Mouse (Mus musculus) hindbrain, postnatal 0 days (tissue): ENCODE measurements around the gene Adgra1. TPM values are rescaled to one million over a fixed set of nuclear protein-coding genes. Genes with fewer than 3 reads are reported as not detected.

Experiments
- ATAC-seq: fragments of 200-750 bp; cut with Nextera tagmentation; 2 replicates; pipeline ENCODE4 v1.8.0; 2017; ENCODE audit warnings: mild to moderate bottlenecking, moderate TSS enrichment, moderate library complexity
- DNase-seq: peaks from one replicate; pipeline ENCODE4 v3.0.0-alpha.2; 2015; ENCODE audit warnings: low spot score
- H3K27ac ChIP-seq: fragments of 300-500 bp; sonication (generic); 2 replicates; pipeline ENCODE4 v1.5.1; 2014; ENCODE audit warnings: mild to moderate bottlenecking
- H3K27me3 ChIP-seq: fragments of 300-500 bp; sonication (generic); 2 replicates; pipeline ENCODE4 v1.6.1; 2014; ENCODE audit warnings: low read length, mixed read lengths; ENCODE audit not compliant: insufficient read depth
- H3K36me3 ChIP-seq: fragments of 300-500 bp; sonication (generic); 2 replicates; pipeline ENCODE4 v1.6.1; 2014; ENCODE audit warnings: low read length, mixed read lengths; ENCODE audit not compliant: insufficient read depth
- H3K4me1 ChIP-seq: fragments of 300-500 bp; sonication (generic); 2 replicates; pipeline ENCODE4 v1.6.1; 2014; ENCODE audit warnings: antibody characterized with exemption, low read length, mixed read lengths; ENCODE audit not compliant: insufficient read depth
- H3K4me2 ChIP-seq: fragments of 300-500 bp; sonication (generic); 2 replicates; pipeline ENCODE4 v1.6.1; 2014; ENCODE audit warnings: low read depth, mild to moderate bottlenecking, low read length, moderate library complexity, mixed read lengths
- H3K4me3 ChIP-seq: fragments of 300-500 bp; sonication (generic); 2 replicates; pipeline ENCODE4 v1.5.1; 2014; ENCODE audit warnings: low read length
- H3K9ac ChIP-seq: fragments of 300-500 bp; sonication (generic); replicated peaks from 2 replicates; pipeline ENCODE4 v1.6.1; 2014; ENCODE audit warnings: mild to moderate bottlenecking, low read length, moderate library complexity, mixed read lengths
- H3K9me3 ChIP-seq: fragments of 300-500 bp; sonication (generic); 2 replicates; pipeline ENCODE4 v1.6.1; 2016; ENCODE audit warnings: low read length, mixed read lengths
- CTCF ChIP-seq: IDR thresholded peaks from 2 replicates; pipeline ENCODE4 v1.5.1; 2016; ENCODE audit warnings: antibody characterized with exemption, control low read depth, low read depth
- WGBS: fragments of 180-500 bp; shearing (Covaris S2); extraction: QIAGEN DNeasy Blood & Tissue Kit; methylation state at CpG from one replicate; pipeline ENCODE4 v1.1.7; 2014; 5-methylcytosine and 5-hydroxymethylcytosine counted together
- polyA plus RNA-seq: library from polyadenylated mRNA; unstranded; fragments of >200 nt; fragmentation: Nextera tagmentation; extraction: Ambion mirVana; gene quantifications from 2 replicates; pipeline ENCODE4 v1.2.1, GENCODE M21; 2015
- total RNA-seq: library from RNA; depleted of rRNA; stranded (reverse); fragments of >200 nt; gene quantifications from 2 replicates; pipeline ENCODE4 v1.2.3, GENCODE M21; 2014

Adgra1 gene
- total and polyA plus RNA-seq, 2 experiments from 2014 or later = 28.5 to 53.3 TPM

DNA sequence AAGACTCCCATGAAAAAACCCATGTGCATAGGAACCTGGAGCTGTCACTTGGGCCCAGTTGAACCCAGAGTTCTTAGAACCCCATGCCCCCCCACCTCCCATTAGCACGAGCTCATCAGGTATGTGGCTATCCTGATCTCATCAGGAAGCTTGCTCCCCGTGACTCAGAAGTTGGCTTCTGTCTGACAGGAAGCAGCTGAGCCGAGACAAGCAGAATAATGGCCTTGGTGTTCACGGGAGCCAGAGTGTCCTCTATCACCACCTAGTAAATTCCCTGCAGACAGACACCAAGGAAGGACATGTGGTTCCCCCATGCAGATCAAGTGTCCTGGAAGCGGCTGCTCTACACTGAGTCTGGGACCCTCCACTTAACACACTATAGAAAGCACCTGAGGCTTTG lies 9.8 kb downstream of the Adgra1 start:
- ATAC-seq (no peak), DNase-seq (no peak)
- Histone ChIP-seq H3K27me3 (no peaks in the 10 kb centered on the region), H3K9me3 (no peaks in the 10 kb centered on the region), H3K4me3 (no peak overlapping the region), H3K4me2 (no peak overlapping the region), H3K9ac (no peak overlapping the region), H3K4me1 (peaks cover 4% of the 10 kb centered on the region; the same call in 1 of the 2 replicates), H3K36me3 (no peaks in the 10 kb centered on the region; the same call in 1 of the 2 replicates), H3K27ac (no peak overlapping the region)
- TF ChIP-seq CTCF = no peak
- WGBS = 49% methylated on average over 5 of the region's 5 CpGs

DNA sequence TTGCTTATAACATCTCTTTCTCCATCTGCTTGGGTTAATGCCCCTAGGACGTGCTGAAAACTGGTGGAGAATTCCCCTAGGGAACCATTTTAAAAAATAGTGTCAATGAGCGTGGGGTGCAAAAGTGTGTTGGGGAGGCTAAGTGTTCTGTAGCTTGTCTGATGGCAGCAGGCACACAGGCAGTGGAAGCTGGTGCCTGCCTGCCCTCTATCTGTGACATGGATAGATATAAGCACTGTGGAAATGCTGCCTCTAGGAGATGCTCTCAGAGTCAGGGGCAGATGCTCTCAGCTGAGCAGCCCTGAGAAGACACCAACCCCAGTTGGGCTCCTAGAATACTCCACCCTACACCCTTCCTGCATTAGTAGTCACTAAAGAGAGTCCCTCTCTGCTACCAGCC lies 11.1 kb downstream of the Adgra1 start:
- no peaks in the 10 kb centered on the region; the same call in 1 of the 2 replicates for H3K36me3 ChIP-seq
- no peak overlapping the region for H3K4me3 ChIP-seq
- TF ChIP-seq CTCF = peak; percentile 44; the same call in 1 of the 2 replicates
- no peaks in the 10 kb centered on the region for H3K9me3 ChIP-seq
- ATAC-seq (no peak), DNase-seq (no peak)
- H3K4me2 ChIP-seq = no peak overlapping the region
- peaks cover 10% of the 10 kb centered on the region for H3K4me1 ChIP-seq
- no peak overlapping the region for H3K9ac ChIP-seq
- WGBS = 83% methylated on average over 2 of the region's 2 CpGs
- H3K27ac ChIP-seq = no peak overlapping the region
- no peaks in the 10 kb centered on the region for H3K27me3 ChIP-seq

DNA sequence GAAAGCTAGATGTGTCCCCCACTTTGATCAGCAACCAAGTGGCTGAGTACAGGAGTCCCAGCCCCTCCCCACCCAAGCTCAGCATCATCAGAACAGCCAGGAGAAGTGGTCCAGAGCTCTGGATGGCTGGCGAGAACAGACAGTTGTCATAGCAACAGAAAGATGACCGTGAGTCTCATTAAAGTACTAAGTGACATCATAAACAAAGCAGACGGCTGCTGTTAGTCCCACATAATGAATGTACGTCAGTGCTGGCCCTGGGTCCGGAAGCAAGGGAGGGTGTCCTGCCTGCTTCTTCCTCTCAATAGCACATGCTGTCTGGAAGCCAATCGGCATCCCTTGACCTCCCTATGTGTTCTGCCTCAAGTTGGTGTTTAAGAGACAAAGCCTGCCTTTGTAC lies 16.2 kb downstream of the Adgra1 start:
- Histone ChIP-seq H3K9ac (no peak overlapping the region), H3K27me3 (no peaks in the 10 kb centered on the region), H3K4me1 (peaks cover 10% of the 10 kb centered on the region), H3K4me3 (no peak overlapping the region), H3K9me3 (no peaks in the 10 kb centered on the region), H3K4me2 (no peak overlapping the region), H3K36me3 (no peaks in the 10 kb centered on the region), H3K27ac (peak overlapping the region; percentile 71; the same call in 1 of the 2 replicates)
- ATAC-seq (peak; percentile 89), DNase-seq (peak; percentile 75)
- no peak for TF ChIP-seq CTCF
- WGBS = 11% methylated on average over 6 of the region's 6 CpGs

DNA sequence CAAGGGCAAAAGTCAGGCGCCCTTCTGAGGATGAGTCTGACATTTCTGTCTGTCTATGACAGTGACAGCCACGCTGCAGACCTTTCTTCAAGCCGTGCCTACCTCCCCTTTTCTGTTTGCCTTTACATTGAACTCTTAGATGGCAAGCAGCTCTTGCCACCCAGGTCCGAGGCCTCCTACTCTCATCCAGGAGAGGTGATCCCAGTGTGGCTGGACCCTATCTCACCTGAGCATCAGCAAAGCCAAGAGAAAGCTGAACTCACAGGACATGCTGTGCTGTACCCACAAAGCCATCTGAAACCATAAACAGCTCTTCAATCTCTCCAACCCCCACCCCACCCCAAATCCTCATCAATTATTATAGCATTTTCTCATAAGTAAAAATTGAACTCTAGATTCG lies 16.7 kb downstream of the Adgra1 start:
- peaks cover 10% of the 10 kb centered on the region for H3K4me1 ChIP-seq
- no peaks in the 10 kb centered on the region for H3K9me3 ChIP-seq
- H3K27me3 ChIP-seq = no peaks in the 10 kb centered on the region
- H3K9ac ChIP-seq = no peak overlapping the region
- ATAC-seq (no peak), DNase-seq (no peak)
- WGBS = 54% methylated on average over 5 of the region's 5 CpGs
- H3K4me2 ChIP-seq = no peak overlapping the region
- H3K27ac ChIP-seq = peak overlapping the region; percentile 71; the same call in 1 of the 2 replicates
- no peak overlapping the region for H3K4me3 ChIP-seq
- TF ChIP-seq CTCF = no peak
- no peaks in the 10 kb centered on the region for H3K36me3 ChIP-seq

DNA sequence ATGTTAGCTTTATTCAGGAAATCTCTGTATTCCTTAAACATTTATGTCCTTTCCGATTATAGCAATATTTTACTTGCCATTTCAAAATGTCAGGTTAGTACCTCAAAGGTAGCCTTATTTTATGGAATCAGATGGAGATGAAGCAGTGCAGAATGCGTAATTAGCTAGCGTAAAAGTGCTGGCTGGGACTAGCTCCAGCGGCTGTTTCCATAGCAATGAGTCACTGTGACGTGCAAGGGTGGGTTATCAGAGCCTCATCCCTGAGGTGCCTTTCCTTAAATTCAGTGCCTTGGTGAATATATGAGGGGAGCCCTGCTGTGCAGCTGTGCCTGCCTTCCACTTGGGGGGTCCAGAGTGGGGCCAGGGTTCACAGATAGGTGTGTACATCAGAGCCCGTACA lies 17.1 kb downstream of the Adgra1 start:
- no peak overlapping the region for H3K4me2 ChIP-seq
- H3K9me3 ChIP-seq = no peaks in the 10 kb centered on the region
- no peak overlapping the region for H3K9ac ChIP-seq
- WGBS = 26% methylated on average over 6 of the region's 6 CpGs
- no peak overlapping the region for H3K4me3 ChIP-seq
- peak overlapping the region; percentile 48; the same call in 1 of the 2 replicates for H3K27ac ChIP-seq
- ATAC-seq (peak; percentile 59), DNase-seq (peak; percentile 77)
- no peak for TF ChIP-seq CTCF
- peaks cover 10% of the 10 kb centered on the region for H3K4me1 ChIP-seq
- no peaks in the 10 kb centered on the region for H3K36me3 ChIP-seq
- no peaks in the 10 kb centered on the region for H3K27me3 ChIP-seq

DNA sequence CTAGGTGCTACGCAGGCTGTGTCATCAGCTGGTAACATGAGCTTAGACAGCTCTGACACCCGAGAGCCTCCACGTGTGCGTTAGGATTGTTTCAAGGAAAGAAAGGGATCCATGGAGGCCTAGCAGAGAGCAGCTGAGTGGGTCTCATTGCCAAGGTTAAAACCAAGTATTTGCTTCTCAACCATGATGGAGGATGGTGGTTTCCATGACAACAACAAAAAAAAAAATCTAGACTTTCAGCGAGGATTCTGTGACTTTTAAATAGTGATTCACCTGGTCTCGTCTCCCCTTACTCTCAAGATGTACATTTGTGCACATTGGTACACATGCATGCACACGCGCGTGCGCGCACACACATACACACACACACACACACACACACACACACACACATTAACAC lies 21.3 kb downstream of the Adgra1 start:
- Histone ChIP-seq H3K27me3 (no peaks in the 10 kb centered on the region), H3K9ac (no peak overlapping the region), H3K36me3 (no peaks in the 10 kb centered on the region; the same call in 1 of the 2 replicates), H3K27ac (no peak overlapping the region), H3K4me3 (no peak overlapping the region), H3K4me1 (peaks cover 4% of the 10 kb centered on the region; the same call in 1 of the 2 replicates), H3K4me2 (no peak overlapping the region), H3K9me3 (no peaks in the 10 kb centered on the region)
- ATAC-seq = no peak
- no peak for TF ChIP-seq CTCF
- whole genome bisulfite sequencing = 76% methylated on average over 11 of the region's 11 CpGs
- peak; percentile 62 for DNase-seq

DNA sequence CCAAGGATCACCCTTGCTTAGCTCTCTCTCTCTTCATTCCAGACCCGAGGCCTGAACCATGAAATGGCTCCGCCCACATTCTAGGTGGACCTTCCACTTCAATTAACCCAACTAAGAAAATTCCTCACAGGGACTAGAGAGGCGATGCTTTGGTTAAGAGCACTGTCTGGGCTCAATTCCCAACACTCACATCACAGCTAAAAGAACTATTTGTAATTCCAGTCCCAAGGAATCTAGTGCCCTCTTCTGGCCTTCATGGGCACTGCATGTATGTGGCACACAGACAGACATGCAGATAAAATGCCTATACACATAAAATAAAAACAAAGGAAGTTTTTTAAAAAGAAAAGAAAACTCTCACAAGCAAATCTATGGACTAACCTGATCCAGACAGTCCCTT lies 27.4 kb downstream of the Adgra1 start:
- Histone ChIP-seq H3K27me3 (no peaks in the 10 kb centered on the region), H3K9ac (no peak overlapping the region), H3K4me2 (no peak overlapping the region), H3K4me3 (no peak overlapping the region), H3K36me3 (no peaks in the 10 kb centered on the region; the same call in 1 of the 2 replicates), H3K27ac (no peak overlapping the region), H3K9me3 (no peaks in the 10 kb centered on the region), H3K4me1 (no peaks in the 10 kb centered on the region)
- ATAC-seq (no peak), DNase-seq (peak; percentile 80)
- WGBS = 21% methylated on average over 3 of the region's 3 CpGs
- peak; percentile 90 for TF ChIP-seq CTCF
